Mouse (Mus musculus): Measurements from ENCODE around the gene Syce1l. TPM values are rescaled to one million over a fixed set of nuclear protein-coding genes. Genes with fewer than 3 reads are reported as not detected.

Gene Syce1l
- polyA plus RNA-seq (2016; fragmentation: Nextera tagmentation; extraction: Ambion mirVana): not detected in 2 replicates

DNA sequence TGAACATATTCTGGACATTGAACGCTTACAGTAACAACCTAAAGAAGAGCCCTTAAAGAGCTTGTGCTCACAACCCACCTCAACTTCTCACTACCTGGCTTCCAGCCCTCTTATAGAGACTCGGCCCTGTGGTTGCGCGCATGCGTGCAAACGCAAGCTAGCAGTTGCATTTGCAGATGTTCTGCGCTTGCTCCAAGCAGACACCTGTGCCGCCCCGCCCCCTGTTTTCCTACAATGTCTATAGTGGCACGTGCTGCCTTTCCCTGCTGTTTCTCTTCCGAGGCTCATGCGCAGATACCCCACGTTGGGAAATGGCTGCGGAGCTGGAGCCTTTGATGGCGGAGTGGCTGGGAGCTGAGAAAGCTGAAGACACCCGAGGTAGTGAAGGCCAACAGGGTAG lies at the start of gene Syce1l:
Gene Syce1l (plus strand): TSS at position 288 of the 400 bp plus-strand sequence.
- H3K9ac ChIP-seq: no peak within 1 kb of the TSS
- no peak within 1 kb of the TSS for H3K4me2 ChIP-seq
- no peak within 1 kb of the TSS for H3K27ac ChIP-seq
- no peak within 1 kb of the TSS for H3K4me3 ChIP-seq
- H3K36me3 ChIP-seq: peaks cover 52% of the 10 kb centered on the region
- no peaks in the 10 kb centered on the region for H3K4me1 ChIP-seq
- H3K9me3 ChIP-seq (replicated peaks): no peaks in the 10 kb centered on the region
- no peaks in the 10 kb centered on the region for H3K27me3 ChIP-seq (replicated peaks)
- WGBS (ENCODE audit: insufficient replicate concordance): 83% methylated on average over 16 of the region's 16 CpGs
- ATAC-seq: no peak

GRCm38 (mm10) chr8:113598401-113598800 lies 44.6 kb upstream of the Syce1l start:
- no peak overlapping the region for H3K4me2 ChIP-seq
- no peak overlapping the region for H3K4me3 ChIP-seq
- no peak overlapping the region for H3K27ac ChIP-seq
- peaks cover 7% of the 10 kb centered on the region; the same call in 1 of the 2 replicates for H3K9me3 ChIP-seq (replicated peaks)
- no peak for ATAC-seq
- no peak overlapping the region for H3K9ac ChIP-seq
- H3K27me3 ChIP-seq (replicated peaks): no peaks in the 10 kb centered on the region
- 40% methylated on average over 3 of the region's 3 CpGs for WGBS (ENCODE audit: insufficient replicate concordance)
- H3K36me3 ChIP-seq: no peaks in the 10 kb centered on the region
- H3K4me1 ChIP-seq: no peaks in the 10 kb centered on the region

DNA sequence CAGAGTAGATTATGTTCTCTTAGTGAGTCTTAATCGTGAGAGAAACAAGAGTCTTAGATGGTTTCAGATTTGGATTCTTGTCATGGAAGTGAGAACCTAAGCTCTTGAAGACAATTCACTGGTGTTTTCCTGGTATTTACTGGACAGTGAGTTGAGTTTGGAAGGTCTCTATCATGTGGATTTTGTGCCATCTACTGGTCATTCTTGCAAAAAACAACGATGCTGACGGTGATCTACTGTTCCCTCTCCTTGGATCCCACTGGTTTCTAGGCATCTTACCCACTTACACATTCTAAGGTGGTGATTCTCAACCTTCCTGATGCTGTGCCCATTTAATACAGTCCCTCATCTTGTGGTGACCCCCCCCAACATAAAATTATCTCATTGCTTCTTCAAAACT lies 10.4 kb upstream of the Syce1l start:
- no peak overlapping the region for H3K4me2 ChIP-seq

GRCm38 (mm10) chr8:113634161-113634560 lies 8.9 kb upstream of the Syce1l start:
- 27% methylated on average over 12 of the region's 12 CpGs for WGBS (ENCODE audit: insufficient replicate concordance)

More for the DNA sequence above, 10.4 kb upstream of the Syce1l start:
- no peak overlapping the region for H3K27ac ChIP-seq
- no peaks in the 10 kb centered on the region for H3K9me3 ChIP-seq (replicated peaks)
- WGBS (ENCODE audit: insufficient replicate concordance): 4% methylated on average over 3 of the region's 3 CpGs
- H3K36me3 ChIP-seq: peaks cover 2% of the 10 kb centered on the region
- H3K27me3 ChIP-seq (replicated peaks): no peaks in the 10 kb centered on the region
- ATAC-seq: no peak
- H3K4me1 ChIP-seq: peaks cover 21% of the 10 kb centered on the region
- no peak overlapping the region for H3K9ac ChIP-seq
- no peak overlapping the region for H3K4me3 ChIP-seq

GRCm38 (mm10) chr8:113634670-113635591 lies 8.1 kb upstream of the Syce1l start, which contains the start of gene Mon1b:
Gene Mon1b (plus strand): TSS chr8:113635587.
- peak within 1 kb of the TSS; percentile 93 for H3K4me2 ChIP-seq
- H3K9ac ChIP-seq: peak within 1 kb of the TSS; percentile 77
- peak within 1 kb of the TSS; percentile 75 for H3K4me3 ChIP-seq
- ATAC-seq: peak; percentile 95
- H3K9me3 ChIP-seq (replicated peaks): no peaks in the 10 kb centered on the region
- WGBS (ENCODE audit: insufficient replicate concordance): under 1% methylated on average over 42 of the region's 42 CpGs
- no peaks in the 10 kb centered on the region for H3K27me3 ChIP-seq (replicated peaks)
- peaks cover 25% of the 10 kb centered on the region for H3K36me3 ChIP-seq
- H3K27ac ChIP-seq: peak within 1 kb of the TSS; percentile 87
- peaks cover 21% of the 10 kb centered on the region for H3K4me1 ChIP-seq

More at GRCm38 (mm10) chr8:113634161-113634560, 8.9 kb upstream of the Syce1l start:
- H3K27ac ChIP-seq: no peak overlapping the region
- H3K36me3 ChIP-seq: peaks cover 17% of the 10 kb centered on the region
- H3K4me2 ChIP-seq: peak overlapping the region; percentile 93
- peak overlapping the region; percentile 56 for H3K9ac ChIP-seq
- H3K27me3 ChIP-seq (replicated peaks): no peaks in the 10 kb centered on the region
- no peaks in the 10 kb centered on the region for H3K9me3 ChIP-seq (replicated peaks)
- H3K4me1 ChIP-seq: peaks cover 21% of the 10 kb centered on the region
- ATAC-seq: no peak
- peak overlapping the region; percentile 75 for H3K4me3 ChIP-seq

DNA sequence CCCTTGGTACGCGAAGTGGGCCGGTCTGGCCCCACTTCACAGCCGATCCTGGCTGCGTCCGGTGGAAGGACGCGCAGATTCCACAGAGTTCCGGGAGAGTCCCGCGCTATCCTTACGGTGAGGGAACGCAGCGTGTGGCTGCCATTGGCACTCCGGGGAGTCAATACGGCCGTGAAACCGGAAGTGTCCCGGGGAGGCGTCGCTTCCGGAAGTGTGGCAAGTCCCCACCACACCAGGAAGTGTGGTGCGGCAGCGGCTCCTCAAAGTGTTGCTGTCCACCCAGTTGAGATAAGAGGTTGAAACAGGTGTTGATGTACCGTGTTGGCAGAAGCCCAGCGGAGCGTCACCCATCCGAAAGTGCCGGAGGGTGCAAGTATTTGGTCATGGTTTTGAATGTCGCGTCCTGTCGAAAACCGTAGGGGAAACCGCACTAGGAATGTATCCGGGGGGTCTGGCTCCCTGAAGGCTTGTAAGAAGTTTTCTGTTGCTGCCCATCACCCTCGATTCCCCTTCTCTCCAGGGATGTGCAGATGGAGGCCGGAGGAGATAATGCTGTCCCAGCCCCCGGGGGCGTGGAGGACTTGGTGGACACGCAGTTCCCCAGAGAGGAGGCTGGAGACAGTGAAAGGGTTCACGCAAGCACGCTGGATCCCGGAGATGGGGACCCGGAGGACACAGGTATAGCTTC lies 7.3 kb upstream of the Syce1l start:
- Histone ChIP-seq H3K4me3 (peak overlapping the region; percentile 75), H3K27ac (peak overlapping the region; percentile 87), H3K4me1 (peaks cover 21% of the 10 kb centered on the region), H3K36me3 (peaks cover 33% of the 10 kb centered on the region), H3K27me3 (replicated peaks) (no peaks in the 10 kb centered on the region), H3K9ac (peak overlapping the region; percentile 77), H3K4me2 (peak overlapping the region; percentile 93), H3K9me3 (replicated peaks) (no peaks in the 10 kb centered on the region)
- ATAC-seq: peak; percentile 80
- under 1% methylated on average over 44 of the region's 44 CpGs for WGBS (ENCODE audit: insufficient replicate concordance)

DNA sequence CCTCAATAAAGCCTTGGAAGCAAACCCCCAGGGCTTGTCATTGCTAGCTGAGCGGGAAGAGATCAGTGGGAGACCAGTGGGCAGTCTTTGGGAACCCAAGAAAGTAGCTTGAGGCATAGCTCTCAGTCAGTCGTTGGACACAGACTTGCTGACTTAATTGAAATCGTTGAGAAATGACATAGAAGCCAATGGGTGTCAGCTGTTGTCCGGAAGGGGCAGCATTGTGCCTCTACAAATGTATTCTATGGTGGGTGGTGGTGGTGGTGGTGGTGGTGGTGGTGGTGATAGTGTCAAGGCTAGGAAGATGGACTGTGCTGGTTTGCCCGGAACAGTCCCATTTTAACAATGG lies 6.8 kb upstream of the Syce1l start:
- ATAC-seq: no peak
- H3K27me3 ChIP-seq (replicated peaks): no peaks in the 10 kb centered on the region
- peak overlapping the region; percentile 75 for H3K4me3 ChIP-seq
- H3K9me3 ChIP-seq (replicated peaks): no peaks in the 10 kb centered on the region
- H3K4me2 ChIP-seq: peak overlapping the region; percentile 93
- H3K27ac ChIP-seq: peak overlapping the region; percentile 87
- H3K9ac ChIP-seq: peak overlapping the region; percentile 77
- H3K4me1 ChIP-seq: peaks cover 21% of the 10 kb centered on the region
- WGBS (ENCODE audit: insufficient replicate concordance): 20% methylated on average over 5 of the region's 5 CpGs
- H3K36me3 ChIP-seq: peaks cover 38% of the 10 kb centered on the region

DNA sequence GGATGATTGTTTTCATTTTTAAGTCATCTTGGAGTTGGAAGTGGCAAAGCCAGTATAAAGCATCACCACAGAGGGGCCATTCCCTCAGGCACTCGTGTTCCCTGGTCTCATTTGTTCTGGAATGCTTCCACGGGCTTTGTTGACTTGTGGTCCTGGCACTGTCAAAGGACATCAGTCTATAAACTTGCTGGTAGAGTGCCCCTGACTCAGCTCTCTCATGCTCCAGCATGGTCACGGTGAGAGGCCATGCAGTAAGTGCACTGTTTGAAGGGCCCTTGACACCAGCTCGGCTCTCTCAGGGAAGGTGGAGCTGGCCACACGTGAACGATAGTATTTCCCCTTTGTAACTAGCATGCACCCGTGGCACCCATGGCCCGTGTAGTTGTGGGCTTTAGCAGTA lies 2.7 kb upstream of the Syce1l start:
- H3K27ac ChIP-seq: no peak overlapping the region
- H3K36me3 ChIP-seq: peaks cover 57% of the 10 kb centered on the region
- no peaks in the 10 kb centered on the region for H3K27me3 ChIP-seq (replicated peaks)
- ATAC-seq: no peak
- no peak overlapping the region for H3K4me2 ChIP-seq
- no peaks in the 10 kb centered on the region for H3K9me3 ChIP-seq (replicated peaks)
- no peak overlapping the region for H3K4me3 ChIP-seq
- no peak overlapping the region for H3K9ac ChIP-seq
- WGBS (ENCODE audit: insufficient replicate concordance): 69% methylated on average over 8 of the region's 8 CpGs
- H3K4me1 ChIP-seq: peaks cover 14% of the 10 kb centered on the region

GRCm38 (mm10) chr8:113643479-113644210 lies 632 bp downstream of the Syce1l start:
- no peak for ATAC-seq
- Histone ChIP-seq H3K9ac (no peak overlapping the region), H3K9me3 (replicated peaks) (no peaks in the 10 kb centered on the region), H3K4me1 (no peaks in the 10 kb centered on the region), H3K27me3 (replicated peaks) (no peaks in the 10 kb centered on the region), H3K4me2 (no peak overlapping the region), H3K36me3 (peaks cover 45% of the 10 kb centered on the region), H3K27ac (no peak overlapping the region), H3K4me3 (no peak overlapping the region)
- 71% methylated on average over 8 of the region's 8 CpGs for WGBS (ENCODE audit: insufficient replicate concordance)

DNA sequence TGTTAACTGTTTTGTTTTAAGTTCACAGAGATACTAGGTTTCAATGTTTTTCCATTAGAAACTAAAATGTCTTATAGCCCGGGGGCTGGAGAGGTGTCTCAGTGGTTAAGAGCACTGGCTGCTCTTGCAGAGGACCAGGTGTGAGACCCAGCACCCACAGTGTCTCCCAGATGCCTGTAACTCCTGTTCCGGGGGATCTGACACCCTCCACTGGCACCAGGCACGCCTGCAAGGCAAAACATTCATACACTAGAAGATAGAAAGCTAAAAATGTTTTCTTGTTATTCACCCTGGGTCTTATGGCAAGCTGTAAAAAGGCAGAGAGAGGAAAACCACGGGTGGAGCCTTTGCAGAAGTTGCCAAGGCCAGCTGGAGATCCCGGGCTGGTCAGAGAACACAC lies 2.2 kb downstream of the Syce1l start:
- Histone ChIP-seq H3K4me1 (no peaks in the 10 kb centered on the region), H3K9ac (no peak overlapping the region), H3K9me3 (replicated peaks) (no peaks in the 10 kb centered on the region), H3K36me3 (peaks cover 29% of the 10 kb centered on the region), H3K27ac (no peak overlapping the region), H3K4me3 (no peak overlapping the region), H3K27me3 (replicated peaks) (no peaks in the 10 kb centered on the region), H3K4me2 (no peak overlapping the region)
- 57% methylated on average over 5 of the region's 5 CpGs for WGBS (ENCODE audit: insufficient replicate concordance)
- no peak for ATAC-seq

DNA sequence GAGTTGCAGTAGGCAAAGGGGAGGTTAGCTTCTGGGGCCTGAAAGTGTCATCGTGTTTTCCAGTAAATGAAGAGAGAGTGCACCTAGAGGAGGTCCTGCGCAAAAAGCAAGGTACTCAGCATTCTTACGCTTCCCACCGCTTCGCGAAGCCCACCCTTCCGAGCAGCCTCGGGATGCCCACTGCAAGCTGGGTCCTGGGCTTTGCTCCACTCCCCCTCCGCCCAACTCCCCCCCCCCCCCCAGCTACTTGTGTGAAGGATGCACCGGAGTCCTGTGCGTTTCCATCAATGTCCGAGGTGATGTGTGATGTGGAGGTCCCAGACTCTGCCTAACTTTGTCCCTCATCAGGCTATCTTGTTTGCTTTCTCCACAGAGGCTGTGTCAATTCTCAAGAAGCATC lies 9.4 kb downstream of the Syce1l start:
- no peak overlapping the region for H3K4me2 ChIP-seq
- H3K9me3 ChIP-seq (replicated peaks): no peaks in the 10 kb centered on the region
- no peak for ATAC-seq
- no peak overlapping the region for H3K4me3 ChIP-seq
- WGBS (ENCODE audit: insufficient replicate concordance): 78% methylated on average over 11 of the region's 12 CpGs
- no peaks in the 10 kb centered on the region for H3K27me3 ChIP-seq (replicated peaks)
- no peak overlapping the region for H3K9ac ChIP-seq
- no peaks in the 10 kb centered on the region for H3K36me3 ChIP-seq
- no peaks in the 10 kb centered on the region for H3K4me1 ChIP-seq
- H3K27ac ChIP-seq: no peak overlapping the region

Measured in liver, embryonic 12.5 days (tissue).